Mouse (Mus musculus) kidney, postnatal 0 days (tissue): ENCODE data around the gene Fam189a2. TPM values are rescaled to one million over a fixed set of nuclear protein-coding genes. Genes with fewer than 3 reads are reported as not detected.

ENCODE experiments used
- ATAC-seq: fragments of 200-750 bp; cut with Nextera tagmentation; replicated peaks from 2 replicates; pipeline ENCODE4 v1.8.0; 2017; ENCODE audit warnings: low read depth, moderate number of reproducible peaks, moderate TSS enrichment, moderate library complexity; ENCODE audit not compliant: low FRiP score
- DNase-seq: peaks from one replicate; pipeline ENCODE4 v3.0.0-alpha.2; 2016; ENCODE audit warnings: low spot score
- H3K27ac ChIP-seq: fragments of 300-500 bp; sonication (generic); 2 replicates; pipeline ENCODE4 v1.5.1; 2014; ENCODE audit warnings: mild to moderate bottlenecking
- H3K27me3 ChIP-seq: fragments of 300-500 bp; sonication (generic); 2 replicates; pipeline ENCODE4 v1.6.1; 2014; ENCODE audit warnings: low read length, mixed read lengths; ENCODE audit not compliant: insufficient read depth
- H3K36me3 ChIP-seq: fragments of 300-500 bp; sonication (generic); 2 replicates; pipeline ENCODE4 v1.6.1; 2014; ENCODE audit warnings: low read length, mixed read lengths; ENCODE audit not compliant: insufficient read depth
- H3K4me1 ChIP-seq: fragments of 300-500 bp; sonication (generic); replicated peaks from 2 replicates; pipeline ENCODE4 v1.6.1; 2014; ENCODE audit warnings: antibody characterized with exemption, low read length, mixed read lengths; ENCODE audit not compliant: insufficient read depth
- H3K4me2 ChIP-seq: fragments of 300-500 bp; sonication (generic); 2 replicates; pipeline ENCODE4 v1.6.1; 2014; ENCODE audit warnings: mild to moderate bottlenecking, low read length, moderate library complexity, mixed read lengths
- H3K4me3 ChIP-seq: fragments of 300-500 bp; sonication (generic); replicated peaks from 2 replicates; pipeline ENCODE4 v1.5.1; 2014; ENCODE audit warnings: low read depth, low read length
- H3K9ac ChIP-seq: fragments of 300-500 bp; sonication (generic); 2 replicates; pipeline ENCODE4 v1.6.1; 2014; ENCODE audit warnings: low read depth, low read length
- H3K9me3 ChIP-seq: fragments of 300-500 bp; sonication (generic); replicated peaks from 2 replicates; pipeline ENCODE4 v1.6.1; 2016; ENCODE audit warnings: low read length, inconsistent platforms, mixed read lengths
- CTCF ChIP-seq: IDR thresholded peaks from 2 replicates; pipeline ENCODE4 v1.5.1; 2016; ENCODE audit warnings: antibody characterized with exemption, low read depth, mild to moderate bottlenecking, moderate library complexity
- WGBS: fragments of 180-500 bp; shearing (Covaris S2); extraction: QIAGEN DNeasy Blood & Tissue Kit; methylation state at CpG from one replicate; pipeline ENCODE4 v1.1.7; 2014; 5-methylcytosine and 5-hydroxymethylcytosine counted together
- polyA plus RNA-seq: library from polyadenylated mRNA; unstranded; fragments of >200 nt; fragmentation: Nextera tagmentation; extraction: Ambion mirVana; gene quantifications from 2 replicates; pipeline ENCODE4 v1.2.1, GENCODE M21; 2015

Gene Fam189a2
- polyA plus RNA-seq, 1 experiment from 2014 or later = 1.6 TPM

DNA sequence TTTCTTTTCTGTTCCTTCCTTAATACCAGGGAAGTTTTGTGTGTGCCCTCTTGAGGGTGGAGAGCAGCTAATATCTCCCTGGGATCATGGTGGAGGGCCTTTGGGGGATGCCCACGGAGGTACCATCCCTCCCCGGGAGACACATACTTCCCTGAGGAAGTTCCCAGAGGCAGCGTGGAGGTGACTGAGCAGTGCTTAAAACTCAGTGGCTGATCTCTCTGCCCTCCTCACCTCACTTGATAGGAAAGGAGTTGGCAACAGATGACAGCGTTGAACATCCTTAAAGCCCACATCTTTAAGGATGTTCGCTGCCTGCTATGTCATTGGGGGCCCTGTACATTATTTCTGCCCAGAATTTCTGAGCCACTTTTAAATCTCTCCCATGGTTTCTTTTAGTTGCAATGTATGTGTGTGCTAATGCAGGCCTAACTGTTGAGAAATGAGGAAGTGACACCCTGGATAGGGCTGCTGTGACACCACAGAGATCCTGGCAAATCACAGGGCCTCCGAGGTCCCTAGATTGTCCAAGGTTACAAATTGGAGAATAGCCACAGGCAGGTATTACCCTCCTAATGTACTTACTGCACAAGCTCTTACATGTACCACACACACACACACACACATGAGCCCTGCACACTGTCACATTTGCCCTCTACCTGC lies 84.7 kb downstream of the Fam189a2 start:
- WGBS = 87% methylated on average over 6 of the region's 6 CpGs
- no peak for ATAC-seq
- no peak for TF ChIP-seq CTCF

GRCm38 (mm10) chr19:23942886-23943285 lies 87.9 kb downstream of the Fam189a2 start:
- DNase-seq = no peak
- no peak for ATAC-seq
- Histone ChIP-seq H3K27me3 (no peaks in the 10 kb centered on the region), H3K4me3 (no peak overlapping the region), H3K4me1 (no peaks in the 10 kb centered on the region), H3K9me3 (no peaks in the 10 kb centered on the region), H3K27ac (no peak overlapping the region), H3K9ac (no peak overlapping the region), H3K4me2 (no peak overlapping the region), H3K36me3 (no peaks in the 10 kb centered on the region)
- 85% methylated on average over 7 of the region's 7 CpGs for WGBS
- no peak for TF ChIP-seq CTCF

More for the DNA sequence above, 84.7 kb downstream of the Fam189a2 start:
- H3K27me3 ChIP-seq = no peaks in the 10 kb centered on the region
- no peak overlapping the region for H3K27ac ChIP-seq
- H3K9me3 ChIP-seq = no peaks in the 10 kb centered on the region
- H3K9ac ChIP-seq = no peak overlapping the region
- no peaks in the 10 kb centered on the region for H3K36me3 ChIP-seq
- H3K4me2 ChIP-seq = no peak overlapping the region
- DNase-seq = no peak
- H3K4me1 ChIP-seq = no peaks in the 10 kb centered on the region
- H3K4me3 ChIP-seq = no peak overlapping the region

- no peaks in the 10 kb centered on the region for H3K4me1 ChIP-seq
- H3K4me2 ChIP-seq = no peak overlapping the region
- no peak overlapping the region for H3K9ac ChIP-seq
- TF ChIP-seq CTCF = no peak
- H3K9me3 ChIP-seq = no peaks in the 10 kb centered on the region
- WGBS = 75% methylated on average over 12 of the region's 12 CpGs
- H3K27me3 ChIP-seq = no peaks in the 10 kb centered on the region
- no peak overlapping the region for H3K27ac ChIP-seq
- ATAC-seq = no peak
- H3K4me3 ChIP-seq = no peak overlapping the region
- DNase-seq = no peak
- H3K36me3 ChIP-seq = no peaks in the 10 kb centered on the region
Observed at GRCm38 (mm10) chr19:23941422-23941949, 89.3 kb downstream of the Fam189a2 start.

DNA sequence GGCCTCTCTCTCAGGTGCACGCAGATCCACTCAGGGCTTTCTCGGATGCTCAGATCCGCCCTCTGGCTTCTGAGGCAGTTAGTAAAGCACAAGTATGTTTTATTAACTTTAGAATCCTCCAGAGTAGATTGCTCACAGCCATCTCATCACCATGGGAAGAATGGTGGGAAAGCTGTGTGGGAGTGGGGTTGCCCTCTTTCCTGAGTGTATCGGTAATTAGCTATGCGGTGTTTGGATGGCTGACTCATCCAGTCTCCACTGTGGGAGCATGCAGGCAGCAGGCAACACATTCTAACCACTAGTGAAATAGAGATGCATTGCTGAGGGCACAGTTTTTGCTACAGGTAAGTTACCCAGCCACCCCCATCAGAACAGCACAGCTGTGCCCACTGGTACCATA lies 100.0 kb downstream of the Fam189a2 start:
- Histone ChIP-seq H3K9me3 (no peaks in the 10 kb centered on the region), H3K27me3 (no peaks in the 10 kb centered on the region), H3K4me1 (no peaks in the 10 kb centered on the region), H3K36me3 (no peaks in the 10 kb centered on the region), H3K4me2 (no peak overlapping the region), H3K4me3 (no peak overlapping the region), H3K27ac (no peak overlapping the region), H3K9ac (no peak overlapping the region)
- DNase-seq (no peak), ATAC-seq (no peak)
- 74% methylated on average over 5 of the region's 5 CpGs for WGBS
- no peak for TF ChIP-seq CTCF

GRCm38 (mm10) chr19:23925541-23925940 lies 105.3 kb downstream of the Fam189a2 start:
- ATAC-seq = no peak
- H3K4me3 ChIP-seq = no peak overlapping the region
- H3K27ac ChIP-seq = no peak overlapping the region
- no peaks in the 10 kb centered on the region for H3K36me3 ChIP-seq
- H3K4me1 ChIP-seq = no peaks in the 10 kb centered on the region
- H3K27me3 ChIP-seq = no peaks in the 10 kb centered on the region
- no peak overlapping the region for H3K9ac ChIP-seq
- TF ChIP-seq CTCF = no peak
- DNase-seq = no peak
- H3K4me2 ChIP-seq = no peak overlapping the region
- no peaks in the 10 kb centered on the region for H3K9me3 ChIP-seq
- WGBS = 94% methylated on average over 5 of the region's 5 CpGs

- no peak for TF ChIP-seq CTCF
- no peak overlapping the region for H3K27ac ChIP-seq
- no peak overlapping the region for H3K4me2 ChIP-seq
- no peak overlapping the region for H3K9ac ChIP-seq
- H3K36me3 ChIP-seq = no peaks in the 10 kb centered on the region
- no peak overlapping the region for H3K4me3 ChIP-seq
- no peaks in the 10 kb centered on the region for H3K4me1 ChIP-seq
- no peaks in the 10 kb centered on the region for H3K27me3 ChIP-seq
- no peaks in the 10 kb centered on the region for H3K9me3 ChIP-seq
- WGBS = 71% methylated on average over 9 of the region's 9 CpGs
- ATAC-seq = no peak
- DNase-seq = no peak
Observed at GRCm38 (mm10) chr19:23924791-23925190, 106.0 kb downstream of the Fam189a2 start.
